In genomic region chr8:47737120-47737519, GRCm38 (mm10) we compare ENCODE assay signal across 13 mouse cellular contexts. TPM values are rescaled to one million over a fixed set of nuclear protein-coding genes. Genes with fewer than 3 reads are reported as not detected.
A peak's percentile ranks its signal among the peaks of the same experiment; 100 is the strongest.
DNase-seq lines count a peak whose midpoint lies in the region; ATAC-seq and TF ChIP-seq lines count a peak whose summit lies in the region.
"Had no signal": no experiment of that assay in that cellular context is flagged by ENCODE, and none has a peak within 500 bp of the region (broad histone marks: within the 10 kb centered on the region; RNA-seq: fewer than 3 reads in every experiment).

No protein-coding gene starts in this region.

- H3K27ac ChIP-seq in hindbrain, embryonic 10.5 days, result no peak overlapping the region
- no peak overlapping the region for H3K27ac ChIP-seq in hindbrain, embryonic 12.5 days
- no peak overlapping the region for H3K27ac ChIP-seq in neural tube, embryonic 11.5 days (ENCODE audit: low read depth, low read length)
- no peak overlapping the region for H3K27ac ChIP-seq in layer of hippocampus, adult 2 months
- H3K27ac ChIP-seq: liver, embryonic 15.5 days had no signal

- no peaks in the 10 kb centered on the region for H3K9me3 ChIP-seq in hindbrain, embryonic 10.5 days
- H3K9me3 ChIP-seq in hindbrain, embryonic 12.5 days (replicated peaks), result no peaks in the 10 kb centered on the region
- no peaks in the 10 kb centered on the region for H3K9me3 ChIP-seq in neural tube, embryonic 11.5 days (ENCODE audit: control insufficient read depth, low read length)
- H3K9me3 ChIP-seq: liver, embryonic 15.5 days had no signal

- 0 out of 2 replicates have a peak, but pooled peaks cover 5% of the 10 kb centered on the region for H3K27me3 ChIP-seq in hindbrain, embryonic 10.5 days (ENCODE audit: insufficient read depth, poor library complexity, severe bottlenecking)
- 0 out of 2 replicates have a peak, but pooled peaks cover 5% of the 10 kb centered on the region for H3K27me3 ChIP-seq in hindbrain, embryonic 12.5 days
- H3K27me3 ChIP-seq in neural tube, embryonic 11.5 days (ENCODE audit: control insufficient read depth, insufficient read depth, low read length), result no peaks in the 10 kb centered on the region
- H3K27me3 ChIP-seq: liver, embryonic 15.5 days had no signal

- no peak overlapping the region for H3K4me3 ChIP-seq in hindbrain, embryonic 10.5 days
- no peak overlapping the region for H3K4me3 ChIP-seq in hindbrain, embryonic 12.5 days
- H3K4me3 ChIP-seq in neural tube, embryonic 11.5 days (ENCODE audit: low read depth, low read length), result no peak overlapping the region
- H3K4me3 ChIP-seq in layer of hippocampus, adult 2 months, result no peak overlapping the region
- H3K4me3 ChIP-seq: liver, embryonic 15.5 days had no signal

- ATAC-seq in hindbrain, embryonic 12.5 days (ENCODE audit: low FRiP score), result no peak
- ATAC-seq in neural tube, embryonic 11.5 days (ENCODE audit: insufficient read depth, low FRiP score, low TSS enrichment), result no peak

- peaks cover 6% of the 10 kb centered on the region; the same call in 1 of the 2 replicates for H3K4me1 ChIP-seq in hindbrain, embryonic 10.5 days (replicated peaks)
- H3K4me1 ChIP-seq in hindbrain, embryonic 12.5 days, result 0 out of 2 replicates have a peak, but pooled peaks cover 3% of the 10 kb centered on the region
- 0 out of 2 replicates have a peak, but pooled peaks cover 2% of the 10 kb centered on the region for H3K4me1 ChIP-seq in neural tube, embryonic 11.5 days (ENCODE audit: control insufficient read depth, insufficient read depth, low read length)
- H3K4me1 ChIP-seq: liver, embryonic 15.5 days had no signal

- no peak overlapping the region for H3K9ac ChIP-seq in hindbrain, embryonic 12.5 days
- no peak overlapping the region for H3K9ac ChIP-seq in neural tube, embryonic 11.5 days (ENCODE audit: low read length)
- H3K9ac ChIP-seq: liver, embryonic 15.5 days had no signal

- TF ChIP-seq CTCF in layer of hippocampus, adult 2 months (conservative IDR thresholded peaks at IDR 0.05), result no peak

- no peak overlapping the region for H3K4me2 ChIP-seq in hindbrain, embryonic 12.5 days (replicated peaks)
- no peak overlapping the region for H3K4me2 ChIP-seq in neural tube, embryonic 11.5 days (ENCODE audit: low read depth)
- H3K4me2 ChIP-seq: liver, embryonic 15.5 days had no signal

- H3K36me3 ChIP-seq in hindbrain, embryonic 10.5 days, result no peaks in the 10 kb centered on the region
- no peaks in the 10 kb centered on the region for H3K36me3 ChIP-seq in hindbrain, embryonic 12.5 days
- no peaks in the 10 kb centered on the region for H3K36me3 ChIP-seq in neural tube, embryonic 11.5 days (ENCODE audit: control insufficient read depth, insufficient read depth, low read length)
- H3K36me3 ChIP-seq: liver, embryonic 15.5 days had no signal

- 54% methylated on average over 7 of the region's 7 CpGs for WGBS in hindbrain, embryonic 10.5 days
- 42% methylated on average over 7 of the region's 7 CpGs for WGBS in hindbrain, embryonic 12.5 days
- 42% methylated on average over 7 of the region's 7 CpGs for WGBS in neural tube, embryonic 11.5 days

- DNase-seq in hindbrain, embryonic 10.5 days (ENCODE audit: low spot score), result peak; percentile 43
- DNase-seq in embryo, embryonic 11 days, result peak; percentile 65
- peak; percentile 63 for DNase-seq in forelimb bud, embryonic 11.5 days (ENCODE audit: low read depth, low spot score)
- peak; percentile 33 for DNase-seq in neural tube, embryonic 11.5 days (ENCODE audit: low spot score)
- DNase-seq in lung, postnatal 10 days, result no peak
- DNase-seq in layer of hippocampus, adult 2 months (ENCODE audit: low spot score in 2 of 2), result no peak
- DNase-seq: adrenal gland, postnatal 10 days; heart, postnatal 14 days; kidney, adult 8-10 months; lung, postnatal 36 days; thymus, postnatal 36 days had no signal

RNA-seq across cellular contexts. Expression of gene Cdkn2aip, which starts 23.4 kb away (rescaled TPM):
- polyA plus RNA-seq in hindbrain, embryonic 10.5 days (2016; fragmentation: Nextera tagmentation; extraction: Ambion mirVana), result 39.2 and 39.9 TPM in 2 replicates
- 47.6 and 48.7 TPM in 2 replicates for polyA plus RNA-seq in hindbrain, embryonic 12.5 days (2016; fragmentation: Nextera tagmentation; extraction: Ambion mirVana)
- 42.6 and 43.6 TPM in 2 replicates for polyA plus RNA-seq in neural tube, embryonic 11.5 days (2014; fragmentation: Nextera tagmentation; extraction: Ambion mirVana)
- 10 to 100 TPM; 14.3 to 17.2 TPM for total RNA-seq in layer of hippocampus, adult 2 months (2021)

Comparison
In these comparisons a context has a peak if more than half of its experiments do, and no peak if none do; other contexts are left out.
1. DNase-seq: peak in hindbrain, embryonic 10.5 days (single experiment), embryo, embryonic 11 days (single experiment), forelimb bud, embryonic 11.5 days (single experiment) and neural tube, embryonic 11.5 days (single experiment); none in lung, postnatal 10 days (single experiment) and layer of hippocampus, adult 2 months (0 of 2).